Mouse (Mus musculus) embryonic fibroblast, embryonic 13.5 days (primary cell): ENCODE data around the gene Elmo1.

Experiments
- CTCF ChIP-seq: IDR thresholded peaks from 2 replicates; pipeline ENCODE4 v1.5.1; 2011; ENCODE audit warnings: mild to moderate bottlenecking, control low read depth, low read length, moderate library complexity, borderline replicate concordance; ENCODE audit not compliant: insufficient read depth
- POLR2A ChIP-seq: IDR thresholded peaks from 2 replicates; pipeline ENCODE4 v1.6.1; 2011; ENCODE audit warnings: low read depth, mild to moderate bottlenecking, control low read depth, low read length, moderate library complexity

DNA sequence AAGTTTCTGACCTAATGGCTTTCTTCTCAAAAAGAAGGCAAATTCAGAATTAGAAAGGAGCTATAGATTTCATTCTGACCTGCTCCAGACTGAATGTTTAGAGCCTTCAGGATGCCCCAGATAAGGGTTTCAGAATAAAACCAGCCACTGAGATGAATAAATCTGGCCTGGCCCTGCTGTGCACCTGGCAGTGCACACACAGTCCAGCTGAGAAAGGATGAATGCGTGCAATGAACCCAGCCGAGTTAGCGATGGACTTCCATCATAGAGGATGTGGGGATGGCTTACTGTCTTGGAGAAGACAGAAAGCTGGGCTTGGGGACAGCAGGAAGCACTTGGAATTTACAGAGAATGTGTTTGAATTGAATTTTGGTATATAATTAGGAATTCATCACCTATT, 413.0 kb downstream of the Elmo1 start:
- TF ChIP-seq POLR2A (no peak), CTCF (no peak)
